Mouse (Mus musculus): ENCODE data around the gene Sel1l3.

- TF ChIP-seq POLR2A (IDR thresholded peaks at IDR 0.05; ENCODE audit: low read depth, low read length) (no peak), CTCF (IDR thresholded peaks at IDR 0.05; ENCODE audit: extremely low read depth, insufficient read length, insufficient replicate concordance, low read depth, low read length) (no peak)
These were observed 105.1 kb downstream of the Sel1l3 start for GRCm38 (mm10) chr5:53108668-53109067.
